Mouse (Mus musculus): ENCODE results near the gene Strap. TPM values are rescaled to one million over a fixed set of nuclear protein-coding genes. Genes with fewer than 3 reads are reported as not detected.
A peak's percentile ranks its signal among the peaks of the same experiment; 100 is the strongest.

Strap gene
- polyA plus RNA-seq, 2 experiments = 28.4 to 83.6 TPM

- Histone ChIP-seq H3K9me3 (ENCODE audit: control insufficient read depth, low read length) (no peaks in the 10 kb centered on the region), H3K4me1 (replicated peaks; ENCODE audit: control insufficient read depth in 2 of 2, insufficient read depth in 2 of 2, low read length in 1 of 2) (no peaks in the 10 kb centered on the region)
- WGBS (ENCODE audit: insufficient replicate concordance) = 53% methylated on average over 2 of the region's 2 CpGs
Observed at GRCm38 (mm10) chr6:137789658-137790057, 54.8 kb downstream of the Strap start.

GRCm38 (mm10) chr6:137795494-137795893, 60.6 kb downstream of the Strap start:
- ATAC-seq (ENCODE audit: insufficient read depth) = no peak
- Histone ChIP-seq H3K9me3 (ENCODE audit: control insufficient read depth, low read length) (no peaks in the 10 kb centered on the region), H3K9ac (replicated peaks) (no peak overlapping the region), H3K4me3 (ENCODE audit: insufficient read depth in 1 of 2, low read depth in 2 of 2, low read length in 2 of 2) (no peak overlapping the region), H3K27me3 (ENCODE audit: control insufficient read depth, insufficient read depth, low read length) (no peaks in the 10 kb centered on the region), H3K27ac (no peak overlapping the region), H3K4me1 (replicated peaks; ENCODE audit: control insufficient read depth in 2 of 2, insufficient read depth in 2 of 2, low read length in 1 of 2) (no peaks in the 10 kb centered on the region), H3K4me2 (ENCODE audit: low read depth) (no peak overlapping the region), H3K36me3 (replicated peaks; ENCODE audit: control insufficient read depth, insufficient read depth, low read depth) (no peaks in the 10 kb centered on the region)
- no peak for DNase-seq (ENCODE audit: low read depth in 3 of 3, low spot score in 3 of 3)
- WGBS (ENCODE audit: insufficient replicate concordance) = 13% methylated on average over 2 of the region's 2 CpGs
- TF ChIP-seq EP300 (IDR thresholded peaks at IDR 0.05; ENCODE audit: low read depth) (no peak), CTCF (IDR thresholded peaks at IDR 0.05; ENCODE audit: low read depth) (no peak)

More at GRCm38 (mm10) chr6:137789658-137790057, 54.8 kb downstream of the Strap start:
- no peak for DNase-seq (ENCODE audit: low read depth in 3 of 3, low spot score in 3 of 3)
- H3K36me3 ChIP-seq (replicated peaks; ENCODE audit: control insufficient read depth, insufficient read depth, low read depth) = no peaks in the 10 kb centered on the region
- no peak overlapping the region for H3K4me2 ChIP-seq (ENCODE audit: low read depth)
- no peak overlapping the region for H3K9ac ChIP-seq (replicated peaks)
- H3K4me3 ChIP-seq (ENCODE audit: insufficient read depth in 1 of 2, low read depth in 2 of 2, low read length in 2 of 2) = no peak overlapping the region
- H3K27me3 ChIP-seq (ENCODE audit: control insufficient read depth, insufficient read depth, low read length) = no peaks in the 10 kb centered on the region
- no peak overlapping the region for H3K27ac ChIP-seq
- no peak for TF ChIP-seq EP300 (IDR thresholded peaks at IDR 0.05; ENCODE audit: low read depth)
- no peak for TF ChIP-seq CTCF (IDR thresholded peaks at IDR 0.05; ENCODE audit: low read depth)
- ATAC-seq (ENCODE audit: insufficient read depth) = no peak

GRCm38 (mm10) chr6:137796596-137797567, 62.0 kb downstream of the Strap start:
- peak; percentile 47 for TF ChIP-seq CTCF (IDR thresholded peaks at IDR 0.05; ENCODE audit: low read depth)
- TF ChIP-seq EP300 (IDR thresholded peaks at IDR 0.05; ENCODE audit: low read depth) = no peak
- Histone ChIP-seq H3K36me3 (replicated peaks; ENCODE audit: control insufficient read depth, insufficient read depth, low read depth) (no peaks in the 10 kb centered on the region), H3K27ac (no peak overlapping the region), H3K9me3 (ENCODE audit: control insufficient read depth, low read length) (no peaks in the 10 kb centered on the region), H3K4me3 (ENCODE audit: insufficient read depth in 1 of 2, low read depth in 2 of 2, low read length in 2 of 2) (no peak overlapping the region), H3K9ac (replicated peaks) (no peak overlapping the region), H3K27me3 (ENCODE audit: control insufficient read depth, insufficient read depth, low read length) (no peaks in the 10 kb centered on the region), H3K4me1 (replicated peaks; ENCODE audit: control insufficient read depth in 2 of 2, insufficient read depth in 2 of 2, low read length in 1 of 2) (no peaks in the 10 kb centered on the region), H3K4me2 (ENCODE audit: low read depth) (no peak overlapping the region)
- no peak for ATAC-seq (ENCODE audit: insufficient read depth)
- 74% methylated on average over 29 of the region's 29 CpGs for WGBS (ENCODE audit: insufficient replicate concordance)
- DNase-seq (ENCODE audit: low read depth in 3 of 3, low spot score in 3 of 3) = no peak

GRCm38 (mm10) chr6:137799253-137799652, 64.4 kb downstream of the Strap start:
- Histone ChIP-seq H3K36me3 (replicated peaks; ENCODE audit: control insufficient read depth, insufficient read depth, low read depth) (no peaks in the 10 kb centered on the region), H3K9ac (replicated peaks) (no peak overlapping the region), H3K4me2 (ENCODE audit: low read depth) (no peak overlapping the region), H3K4me1 (replicated peaks; ENCODE audit: control insufficient read depth in 2 of 2, insufficient read depth in 2 of 2, low read length in 1 of 2) (no peaks in the 10 kb centered on the region), H3K4me3 (ENCODE audit: insufficient read depth in 1 of 2, low read depth in 2 of 2, low read length in 2 of 2) (no peak overlapping the region), H3K27ac (no peak overlapping the region), H3K27me3 (ENCODE audit: control insufficient read depth, insufficient read depth, low read length) (no peaks in the 10 kb centered on the region), H3K9me3 (ENCODE audit: control insufficient read depth, low read length) (no peaks in the 10 kb centered on the region)
- DNase-seq (ENCODE audit: low read depth in 3 of 3, low spot score in 3 of 3) = no peak
- no peak for ATAC-seq (ENCODE audit: insufficient read depth)
- 79% methylated on average over 9 of the region's 9 CpGs for WGBS (ENCODE audit: insufficient replicate concordance)
- TF ChIP-seq CTCF (IDR thresholded peaks at IDR 0.05; ENCODE audit: low read depth) (no peak), EP300 (IDR thresholded peaks at IDR 0.05; ENCODE audit: low read depth) (no peak)

Other genes starting within 250 kb of the Strap start
- gene Eps8, start 80.2 kb upstream of the Strap start, polyA plus RNA-seq (2012; rRNA removed) = 0.23 and 0.42 TPM in 2 replicates
- gene Eps8, start 80.2 kb upstream of the Strap start, polyA plus RNA-seq (2014; fragmentation: Nextera tagmentation; extraction: Ambion mirVana) = 0.94 and 1.4 TPM in 2 replicates
- 11.1 and 16.1 TPM in 2 replicates for gene Dera, start 19.5 kb downstream of the Strap start, polyA plus RNA-seq (2012; rRNA removed)
- 45.3 and 47.1 TPM in 2 replicates for gene Dera, start 19.5 kb downstream of the Strap start, polyA plus RNA-seq (2014; fragmentation: Nextera tagmentation; extraction: Ambion mirVana)

Data from liver, embryonic 14.5 days (tissue).